Mouse (Mus musculus): ENCODE data around the gene Galnt14. TPM values are rescaled to one million over a fixed set of nuclear protein-coding genes. Genes with fewer than 3 reads are reported as not detected.

The Galnt14 gene
- polyA plus RNA-seq, 1 experiment: 3.0 TPM

DNA sequence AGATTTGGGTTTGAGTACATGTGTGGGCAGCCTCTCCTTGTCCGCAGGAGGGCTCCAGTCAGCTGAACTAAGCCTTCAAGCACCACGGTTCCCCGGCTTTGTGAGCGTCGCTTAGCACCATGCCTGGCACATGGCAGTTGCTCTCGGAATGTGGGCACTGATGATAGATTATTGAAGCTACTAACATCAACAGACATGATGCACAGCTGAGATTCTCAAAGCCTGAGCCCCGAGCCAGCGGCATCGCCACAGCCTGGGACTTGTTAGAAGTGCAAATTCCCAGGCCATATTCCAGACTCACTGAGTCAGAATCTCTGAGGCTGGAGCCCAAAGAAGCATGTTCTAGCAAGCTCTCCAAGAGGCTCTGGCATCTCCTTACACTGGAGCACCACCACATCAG is 168.3 kb downstream of the Galnt14 start:
- no peak overlapping the region for H3K4me3 ChIP-seq (ENCODE audit: low read depth, low read length)
- no peak overlapping the region for H3K9ac ChIP-seq (ENCODE audit: low read depth, poor library complexity, severe bottlenecking)
- H3K27me3 ChIP-seq (ENCODE audit: control insufficient read depth, insufficient read depth, low read length, poor library complexity, severe bottlenecking): no peaks in the 10 kb centered on the region
- TF ChIP-seq POLR2A (IDR thresholded peaks at IDR 0.05; ENCODE audit: insufficient read depth, low read length) (no peak), CTCF (IDR thresholded peaks at IDR 0.05; ENCODE audit: low read depth, low read length) (no peak), EP300 (IDR thresholded peaks at IDR 0.05; ENCODE audit: insufficient read depth, low read depth, low read length) (no peak)
- no peaks in the 10 kb centered on the region for H3K36me3 ChIP-seq (ENCODE audit: control insufficient read depth, insufficient read depth, low read length, poor library complexity, severe bottlenecking)
- no peaks in the 10 kb centered on the region for H3K9me3 ChIP-seq (replicated peaks; ENCODE audit: control insufficient read depth, insufficient read depth, low read length, poor library complexity, severe bottlenecking)
- H3K27ac ChIP-seq (ENCODE audit: insufficient read depth, low read length): no peak overlapping the region
- no peaks in the 10 kb centered on the region for H3K4me1 ChIP-seq (ENCODE audit: control insufficient read depth, insufficient read depth, low read length)

DNA sequence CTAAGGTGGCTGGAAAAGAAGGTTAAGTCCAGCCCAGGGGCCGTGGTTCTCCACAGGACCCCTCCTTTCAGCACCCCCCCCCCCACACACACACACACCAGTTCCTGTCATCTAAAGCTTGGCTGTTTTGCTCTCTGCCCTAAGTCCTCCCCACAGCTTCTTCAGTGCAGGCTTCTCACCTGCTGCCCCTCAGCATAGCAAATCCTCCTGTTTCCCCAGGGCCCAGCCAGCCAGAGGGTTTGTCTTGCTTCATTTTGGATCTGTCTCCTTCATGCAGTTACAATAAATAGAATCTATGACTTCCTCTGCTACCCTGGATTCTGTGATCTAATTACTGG is 169.1 kb downstream of the Galnt14 start:
- H3K27ac ChIP-seq (ENCODE audit: insufficient read depth, low read length): no peak overlapping the region

GRCm38 (mm10) chr17:73540409-73541232 is 169.6 kb downstream of the Galnt14 start:
- no peak overlapping the region for H3K4me3 ChIP-seq (ENCODE audit: low read depth, low read length)
- no peaks in the 10 kb centered on the region for H3K36me3 ChIP-seq (ENCODE audit: control insufficient read depth, insufficient read depth, low read length, poor library complexity, severe bottlenecking)
- H3K9ac ChIP-seq (ENCODE audit: low read depth, poor library complexity, severe bottlenecking): no peak overlapping the region
- TF ChIP-seq EP300 (IDR thresholded peaks at IDR 0.05; ENCODE audit: insufficient read depth, low read depth, low read length): no peak
- H3K4me1 ChIP-seq (ENCODE audit: control insufficient read depth, insufficient read depth, low read length): no peaks in the 10 kb centered on the region
- H3K27me3 ChIP-seq (ENCODE audit: control insufficient read depth, insufficient read depth, low read length, poor library complexity, severe bottlenecking): no peaks in the 10 kb centered on the region
- no peak overlapping the region for H3K27ac ChIP-seq (ENCODE audit: insufficient read depth, low read length)
- no peaks in the 10 kb centered on the region for H3K9me3 ChIP-seq (replicated peaks; ENCODE audit: control insufficient read depth, insufficient read depth, low read length, poor library complexity, severe bottlenecking)

More for the DNA sequence above, 169.1 kb downstream of the Galnt14 start:
- TF ChIP-seq POLR2A (IDR thresholded peaks at IDR 0.05; ENCODE audit: insufficient read depth, low read length): no peak
- no peak for TF ChIP-seq CTCF (IDR thresholded peaks at IDR 0.05; ENCODE audit: low read depth, low read length)
- TF ChIP-seq EP300 (IDR thresholded peaks at IDR 0.05; ENCODE audit: insufficient read depth, low read depth, low read length): no peak
- Histone ChIP-seq H3K4me1 (ENCODE audit: control insufficient read depth, insufficient read depth, low read length) (no peaks in the 10 kb centered on the region), H3K9me3 (replicated peaks; ENCODE audit: control insufficient read depth, insufficient read depth, low read length, poor library complexity, severe bottlenecking) (no peaks in the 10 kb centered on the region), H3K36me3 (ENCODE audit: control insufficient read depth, insufficient read depth, low read length, poor library complexity, severe bottlenecking) (no peaks in the 10 kb centered on the region), H3K9ac (ENCODE audit: low read depth, poor library complexity, severe bottlenecking) (no peak overlapping the region), H3K4me3 (ENCODE audit: low read depth, low read length) (no peak overlapping the region), H3K27me3 (ENCODE audit: control insufficient read depth, insufficient read depth, low read length, poor library complexity, severe bottlenecking) (no peaks in the 10 kb centered on the region)

GRCm38 (mm10) chr17:73531896-73532295 is 178.4 kb downstream of the Galnt14 start:
- Histone ChIP-seq H3K4me1 (ENCODE audit: control insufficient read depth, insufficient read depth, low read length) (no peaks in the 10 kb centered on the region), H3K4me3 (ENCODE audit: low read depth, low read length) (no peak overlapping the region), H3K27ac (ENCODE audit: insufficient read depth, low read length) (no peak overlapping the region), H3K36me3 (ENCODE audit: control insufficient read depth, insufficient read depth, low read length, poor library complexity, severe bottlenecking) (no peaks in the 10 kb centered on the region), H3K27me3 (ENCODE audit: control insufficient read depth, insufficient read depth, low read length, poor library complexity, severe bottlenecking) (no peaks in the 10 kb centered on the region), H3K9me3 (replicated peaks; ENCODE audit: control insufficient read depth, insufficient read depth, low read length, poor library complexity, severe bottlenecking) (no peaks in the 10 kb centered on the region), H3K9ac (ENCODE audit: low read depth, poor library complexity, severe bottlenecking) (no peak overlapping the region)
- TF ChIP-seq EP300 (IDR thresholded peaks at IDR 0.05; ENCODE audit: insufficient read depth, low read depth, low read length): no peak
- no peak for TF ChIP-seq CTCF (IDR thresholded peaks at IDR 0.05; ENCODE audit: low read depth, low read length)
- TF ChIP-seq POLR2A (IDR thresholded peaks at IDR 0.05; ENCODE audit: insufficient read depth, low read length): no peak

GRCm38 (mm10) chr17:73522169-73522568 is 188.1 kb downstream of the Galnt14 start:
- TF ChIP-seq EP300 (IDR thresholded peaks at IDR 0.05; ENCODE audit: insufficient read depth, low read depth, low read length): no peak
- Histone ChIP-seq H3K9ac (ENCODE audit: low read depth, poor library complexity, severe bottlenecking) (no peak overlapping the region), H3K36me3 (ENCODE audit: control insufficient read depth, insufficient read depth, low read length, poor library complexity, severe bottlenecking) (no peaks in the 10 kb centered on the region), H3K4me3 (ENCODE audit: low read depth, low read length) (no peak overlapping the region), H3K27me3 (ENCODE audit: control insufficient read depth, insufficient read depth, low read length, poor library complexity, severe bottlenecking) (no peaks in the 10 kb centered on the region), H3K9me3 (replicated peaks; ENCODE audit: control insufficient read depth, insufficient read depth, low read length, poor library complexity, severe bottlenecking) (no peaks in the 10 kb centered on the region), H3K27ac (ENCODE audit: insufficient read depth, low read length) (no peak overlapping the region), H3K4me1 (ENCODE audit: control insufficient read depth, insufficient read depth, low read length) (no peaks in the 10 kb centered on the region)

- Histone ChIP-seq H3K4me1 (ENCODE audit: control insufficient read depth, insufficient read depth, low read length) (no peaks in the 10 kb centered on the region), H3K27me3 (ENCODE audit: control insufficient read depth, insufficient read depth, low read length, poor library complexity, severe bottlenecking) (no peaks in the 10 kb centered on the region), H3K9ac (ENCODE audit: low read depth, poor library complexity, severe bottlenecking) (no peak overlapping the region), H3K36me3 (ENCODE audit: control insufficient read depth, insufficient read depth, low read length, poor library complexity, severe bottlenecking) (no peaks in the 10 kb centered on the region), H3K4me3 (ENCODE audit: low read depth, low read length) (no peak overlapping the region), H3K9me3 (replicated peaks; ENCODE audit: control insufficient read depth, insufficient read depth, low read length, poor library complexity, severe bottlenecking) (no peaks in the 10 kb centered on the region), H3K27ac (ENCODE audit: insufficient read depth, low read length) (no peak overlapping the region)
- TF ChIP-seq POLR2A (IDR thresholded peaks at IDR 0.05; ENCODE audit: insufficient read depth, low read length): no peak
- TF ChIP-seq EP300 (IDR thresholded peaks at IDR 0.05; ENCODE audit: insufficient read depth, low read depth, low read length): no peak
- no peak for TF ChIP-seq CTCF (IDR thresholded peaks at IDR 0.05; ENCODE audit: low read depth, low read length)
These were observed 190.9 kb downstream of the Galnt14 start for GRCm38 (mm10) chr17:73519350-73519749.
